Mouse (Mus musculus) layer of hippocampus, adult 11-12 months (tissue): ENCODE measurements around the gene Gm8871.
"Not testable (repeated sequence)": the region's sequence is repeated elsewhere in the genome, so short reads cannot be mapped to it uniquely, and the experiment has no call there.

Experiments used
- DNase-seq: peaks from one replicate; pipeline ENCODE4 v3.0.0; 2022; ENCODE audit warnings: low spot score

The Gm8871 gene

DNA sequence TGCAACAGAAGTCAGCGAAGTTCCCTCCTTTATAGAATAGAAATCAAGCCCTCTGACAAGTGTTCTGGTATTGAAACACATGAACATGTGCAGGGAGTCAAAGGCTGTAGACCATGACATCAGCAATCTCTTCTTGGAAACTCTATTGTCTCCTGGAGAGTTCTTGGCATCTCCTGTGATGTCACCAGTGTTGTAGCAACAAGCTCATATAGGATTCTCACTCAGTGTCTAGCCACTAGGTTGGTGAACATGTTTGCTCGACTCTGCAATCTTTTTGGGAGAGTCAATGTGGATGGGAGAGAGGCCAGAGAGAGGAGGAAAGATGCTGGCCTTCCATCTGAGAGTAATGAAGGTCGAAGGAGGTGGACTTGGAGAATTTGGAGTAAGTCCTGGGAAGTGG is at the start of gene Gm8871, which contains the start of gene Gm8857:
TSS of gene Gm8871 (plus strand) at position 301 of the 400 bp plus-strand sequence.
TSS of gene Gm8857 (plus strand) at position 303 of the 400 bp plus-strand sequence.
- not testable (repeated sequence) for DNase-seq

- DNase-seq, result not testable (repeated sequence)
Measured at GRCm38 (mm10) chr5:10953512-10953911, 5.9 kb downstream of the Gm8871 start.

DNA sequence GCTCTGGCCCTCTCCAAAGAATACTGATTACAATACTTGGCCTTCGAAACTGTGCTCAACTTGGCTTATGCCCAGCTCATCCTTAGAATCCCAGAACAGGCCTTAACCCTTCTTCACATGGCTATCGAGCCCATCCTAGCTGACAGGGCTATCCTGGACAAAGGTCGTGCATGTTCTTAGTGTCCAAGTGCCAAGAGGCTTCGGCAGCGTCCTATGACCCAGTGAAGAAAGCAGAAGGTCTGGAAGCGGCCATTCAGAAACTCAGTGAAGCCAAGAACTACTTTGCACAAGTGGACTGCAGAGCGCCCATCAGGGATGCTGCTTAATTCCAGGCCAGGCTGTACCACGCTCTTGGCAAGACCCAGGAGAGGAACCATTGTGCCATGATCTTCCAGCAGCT is 10.5 kb downstream of the Gm8871 start:
- not testable (repeated sequence) for DNase-seq
